8 mouse cellular contexts compared by ENCODE assay signal in genomic region chr7:127691221-127691989, GRCm38 (mm10). TPM values are rescaled to one million over a fixed set of nuclear protein-coding genes. Genes with fewer than 3 reads are reported as not detected.
DNase-seq lines count a peak whose midpoint lies in the region; ATAC-seq and TF ChIP-seq lines count a peak whose summit lies in the region.

No protein-coding gene starts in this region.

- peak overlapping the region; percentile 73 for H3K4me3 ChIP-seq in gastrocnemius, adult 2 months
- H3K4me3 ChIP-seq in hindbrain, embryonic 14.5 days (replicated peaks; ENCODE audit: low read length) = peak overlapping the region; percentile 13
- H3K4me3 ChIP-seq in limb, embryonic 11.5 days (ENCODE audit: low read depth, low read length) = no peak overlapping the region
- peak overlapping the region; percentile 18; the same call in 1 of the 2 replicates for H3K4me3 ChIP-seq in midbrain, embryonic 13.5 days (replicated peaks)
- H3K4me3 ChIP-seq in testis, adult 2 months (ENCODE audit: control insufficient read depth, low read depth, low read length) = peak overlapping the region; percentile 2; the same call in 1 of the 2 replicates

- peaks cover 8% of the 10 kb centered on the region; the same call in 1 of the 2 replicates for H3K4me1 ChIP-seq in hindbrain, embryonic 14.5 days (replicated peaks; ENCODE audit: control insufficient read depth, insufficient read depth, low read length)
- H3K4me1 ChIP-seq in limb, embryonic 11.5 days (ENCODE audit: control insufficient read depth, insufficient read depth, low read length) = peaks cover 5% of the 10 kb centered on the region
- peaks cover 9% of the 10 kb centered on the region for H3K4me1 ChIP-seq in midbrain, embryonic 13.5 days (replicated peaks)
- H3K4me1 ChIP-seq in testis, adult 2 months (ENCODE audit: control insufficient read depth, insufficient read depth, low read length) = peaks cover 7% of the 10 kb centered on the region

- no peaks in the 10 kb centered on the region for H3K9me3 ChIP-seq in hindbrain, embryonic 14.5 days (ENCODE audit: control insufficient read depth, low read length)
- no peaks in the 10 kb centered on the region for H3K9me3 ChIP-seq in limb, embryonic 11.5 days (ENCODE audit: control insufficient read depth, low read length)
- no peaks in the 10 kb centered on the region for H3K9me3 ChIP-seq in midbrain, embryonic 13.5 days

- H3K36me3 ChIP-seq in hindbrain, embryonic 14.5 days (replicated peaks; ENCODE audit: control insufficient read depth, insufficient read depth) = peaks cover 9% of the 10 kb centered on the region
- no peaks in the 10 kb centered on the region; the same call in 1 of the 2 replicates for H3K36me3 ChIP-seq in limb, embryonic 11.5 days (ENCODE audit: control insufficient read depth, insufficient read depth, low read length)
- H3K36me3 ChIP-seq in midbrain, embryonic 13.5 days = peaks cover 7% of the 10 kb centered on the region
- H3K36me3 ChIP-seq in testis, adult 2 months (ENCODE audit: control insufficient read depth, insufficient read depth, low read length) = no peaks in the 10 kb centered on the region

- TF ChIP-seq CTCF in gastrocnemius, adult 2 months (IDR thresholded peaks at IDR 0.05) = no peak
- no peak for TF ChIP-seq CTCF in testis, adult 2 months (IDR thresholded peaks at IDR 0.05; ENCODE audit: control insufficient read depth, insufficient read depth, insufficient replicate concordance, low read depth, low read length)

- H3K9ac ChIP-seq in hindbrain, embryonic 14.5 days = peak overlapping the region; percentile 42
- H3K9ac ChIP-seq in limb, embryonic 11.5 days (ENCODE audit: low read length) = peak overlapping the region; percentile 34; the same call in 1 of the 2 replicates
- peak overlapping the region; percentile 59; the same call in 1 of the 2 replicates for H3K9ac ChIP-seq in midbrain, embryonic 13.5 days (replicated peaks)

- peak overlapping the region; percentile 40 for H3K4me2 ChIP-seq in hindbrain, embryonic 14.5 days (replicated peaks)
- peak overlapping the region; percentile 43 for H3K4me2 ChIP-seq in limb, embryonic 11.5 days (ENCODE audit: low read depth, severe bottlenecking)
- peak overlapping the region; percentile 45 for H3K4me2 ChIP-seq in midbrain, embryonic 13.5 days (replicated peaks)

- TF ChIP-seq POLR2A in testis, adult 2 months (IDR thresholded peaks at IDR 0.05; ENCODE audit: control insufficient read depth, low read depth, low read length) = no peak

- DNase-seq in R1 (ENCODE audit: low read depth, low spot score) = peak; percentile 92
- peak; percentile 79 for DNase-seq in cerebellum, adult 9-11 months
- peak; percentile 90 for DNase-seq in gastrocnemius, adult 2 months
- DNase-seq in hindbrain, embryonic 14.5 days (ENCODE audit: low spot score) = peak; percentile 49
- DNase-seq in limb, embryonic 11.5 days (ENCODE audit: low spot score) = peak; percentile 74

- WGBS in hindbrain, embryonic 14.5 days = 6% methylated on average over 15 of the region's 15 CpGs
- 4% methylated on average over 15 of the region's 15 CpGs for WGBS in limb, embryonic 11.5 days
- WGBS in midbrain, embryonic 13.5 days = 5% methylated on average over 15 of the region's 15 CpGs

- no peaks in the 10 kb centered on the region for H3K27me3 ChIP-seq in hindbrain, embryonic 14.5 days (ENCODE audit: control insufficient read depth, insufficient read depth, low read length)
- no peaks in the 10 kb centered on the region for H3K27me3 ChIP-seq in limb, embryonic 11.5 days (ENCODE audit: control insufficient read depth, insufficient read depth, low read length)
- H3K27me3 ChIP-seq in midbrain, embryonic 13.5 days = no peaks in the 10 kb centered on the region
- no peaks in the 10 kb centered on the region for H3K27me3 ChIP-seq in testis, adult 2 months (ENCODE audit: control insufficient read depth, insufficient read depth, low read length)

- intact Hi-C loops in gastrocnemius, adult 2 months (cut with DNase I) = loop anchor here (2.0 kb wide), 1 partner anchor 17 kb away; the partner anchor contains the start of gene Bcl7c

- ATAC-seq in hindbrain, embryonic 14.5 days (ENCODE audit: low FRiP score) = no peak
- ATAC-seq in limb, embryonic 11.5 days (ENCODE audit: insufficient number of reproducible peaks, low FRiP score, low TSS enrichment, low read depth) = peak; percentile 47; the same call in 1 of the 2 replicates
- ATAC-seq in midbrain, embryonic 13.5 days = peak; percentile 65; the same call in 1 of the 2 replicates
- no peak for ATAC-seq in granulocyte monocyte progenitor cell, adult 5-6 weeks (replicated peaks; ENCODE audit: poor library complexity, severe bottlenecking)

- H3K27ac ChIP-seq in gastrocnemius, adult 2 months = peak overlapping the region; percentile 88
- H3K27ac ChIP-seq in hindbrain, embryonic 14.5 days = peak overlapping the region; percentile 47
- peak overlapping the region; percentile 73 for H3K27ac ChIP-seq in limb, embryonic 11.5 days (replicated peaks; ENCODE audit: low read depth, low read length)
- H3K27ac ChIP-seq in midbrain, embryonic 13.5 days = peak overlapping the region; percentile 69
- H3K27ac ChIP-seq in testis, adult 2 months (ENCODE audit: control insufficient read depth, insufficient read depth, low read depth, low read length) = peak overlapping the region; percentile 62

RNA-seq across cellular contexts. Expression of gene Bcl7c, which starts 17.3 kb away (rescaled TPM):
- 10 to 100 TPM; 26.7 to 32.9 TPM for total RNA-seq in gastrocnemius, adult 2 months (2021)
- polyA plus RNA-seq in hindbrain, embryonic 14.5 days (2014; fragmentation: Nextera tagmentation; extraction: Ambion mirVana) = 50.2 and 57.4 TPM in 2 replicates
- polyA plus RNA-seq in limb, embryonic 11.5 days (2014; fragmentation: Nextera tagmentation; extraction: Ambion mirVana) = 83.9 and 85.5 TPM in 2 replicates
- 39.2 and 52.2 TPM in 2 replicates for polyA plus RNA-seq in midbrain, embryonic 13.5 days (2015; fragmentation: Nextera tagmentation; extraction: Ambion mirVana)
- 69.0 and 79.6 TPM in 2 replicates for polyA plus RNA-seq in testis, adult 2 months (2012; rRNA removed)
- 50.9 and 81.5 TPM in 2 replicates for total RNA-seq in granulocyte monocyte progenitor cell, adult 5-6 weeks (2014; fragmentation: Nextera tagmentation)
- total RNA-seq in granulocyte monocyte progenitor cell, adult 5-6 weeks (2017) = 39.3 and 57.5 TPM in 2 replicates

RNA-seq across cellular contexts. Expression of gene Ctf1, which starts 21.1 kb away (rescaled TPM):
- 10 to 100 TPM; 16.8 to 18.1 TPM for total RNA-seq in gastrocnemius, adult 2 months (2021)
- polyA plus RNA-seq in hindbrain, embryonic 14.5 days (2014; fragmentation: Nextera tagmentation; extraction: Ambion mirVana) = 3.1 and 4.2 TPM in 2 replicates
- polyA plus RNA-seq in limb, embryonic 11.5 days (2014; fragmentation: Nextera tagmentation; extraction: Ambion mirVana) = 19.6 and 21.4 TPM in 2 replicates
- polyA plus RNA-seq in midbrain, embryonic 13.5 days (2015; fragmentation: Nextera tagmentation; extraction: Ambion mirVana) = 1.6 and 3.0 TPM in 2 replicates
- polyA plus RNA-seq in testis, adult 2 months (2012; rRNA removed) = 4.7 and 5.1 TPM in 2 replicates
- total RNA-seq in granulocyte monocyte progenitor cell, adult 5-6 weeks (2014; fragmentation: Nextera tagmentation) = 0.73 and 1.2 TPM in 2 replicates
- 0.90 and 3.2 TPM in 2 replicates for total RNA-seq in granulocyte monocyte progenitor cell, adult 5-6 weeks (2017)

RNA-seq across cellular contexts. Expression of gene Ctf2, which starts 40.6 kb away (rescaled TPM):
- total RNA-seq in gastrocnemius, adult 2 months (2021) = not detected
- polyA plus RNA-seq in hindbrain, embryonic 14.5 days (2014; fragmentation: Nextera tagmentation; extraction: Ambion mirVana) = 0.25 TPM in 1 of 2 replicates, not detected in the other
- polyA plus RNA-seq in limb, embryonic 11.5 days (2014; fragmentation: Nextera tagmentation; extraction: Ambion mirVana) = 0.32 and 0.70 TPM in 2 replicates
- polyA plus RNA-seq in midbrain, embryonic 13.5 days (2015; fragmentation: Nextera tagmentation; extraction: Ambion mirVana) = 0.14 and 0.17 TPM in 2 replicates
- polyA plus RNA-seq in testis, adult 2 months (2012; rRNA removed) = 0.07 TPM in 1 of 2 replicates, not detected in the other
- not detected in 2 replicates for total RNA-seq in granulocyte monocyte progenitor cell, adult 5-6 weeks (2014; fragmentation: Nextera tagmentation)
- 0.31 TPM in 1 of 2 replicates, not detected in the other for total RNA-seq in granulocyte monocyte progenitor cell, adult 5-6 weeks (2017)

RNA-seq across cellular contexts. Expression of gene Fbxl19, which starts 52.9 kb away (rescaled TPM):
- total RNA-seq in gastrocnemius, adult 2 months (2021) = 1 to 10 TPM; 1.2 to 2.0 TPM
- polyA plus RNA-seq in hindbrain, embryonic 14.5 days (2014; fragmentation: Nextera tagmentation; extraction: Ambion mirVana) = 5.6 and 6.9 TPM in 2 replicates
- polyA plus RNA-seq in limb, embryonic 11.5 days (2014; fragmentation: Nextera tagmentation; extraction: Ambion mirVana) = 9.8 and 10.9 TPM in 2 replicates
- 10.6 and 11.6 TPM in 2 replicates for polyA plus RNA-seq in midbrain, embryonic 13.5 days (2015; fragmentation: Nextera tagmentation; extraction: Ambion mirVana)
- polyA plus RNA-seq in testis, adult 2 months (2012; rRNA removed) = 36.9 and 37.2 TPM in 2 replicates
- total RNA-seq in granulocyte monocyte progenitor cell, adult 5-6 weeks (2014; fragmentation: Nextera tagmentation) = 11.1 and 11.7 TPM in 2 replicates
- 13.8 and 17.7 TPM in 2 replicates for total RNA-seq in granulocyte monocyte progenitor cell, adult 5-6 weeks (2017)

Comparison
In these comparisons a context has a peak if more than half of its experiments do, and no peak if none do; other contexts are left out.
1. ATAC-seq: peak in limb, embryonic 11.5 days (single experiment) and midbrain, embryonic 13.5 days (single experiment); none in hindbrain, embryonic 14.5 days (single experiment) and granulocyte monocyte progenitor cell, adult 5-6 weeks (single experiment).
2. Peak in every context shown above with its lines, with median percentiles within 50 percentile points of each other: DNase-seq, H3K27ac ChIP-seq, H3K4me2 ChIP-seq and H3K9ac ChIP-seq.